ENCODE assay signal across 9 mouse cellular contexts in the genomic region with DNA sequence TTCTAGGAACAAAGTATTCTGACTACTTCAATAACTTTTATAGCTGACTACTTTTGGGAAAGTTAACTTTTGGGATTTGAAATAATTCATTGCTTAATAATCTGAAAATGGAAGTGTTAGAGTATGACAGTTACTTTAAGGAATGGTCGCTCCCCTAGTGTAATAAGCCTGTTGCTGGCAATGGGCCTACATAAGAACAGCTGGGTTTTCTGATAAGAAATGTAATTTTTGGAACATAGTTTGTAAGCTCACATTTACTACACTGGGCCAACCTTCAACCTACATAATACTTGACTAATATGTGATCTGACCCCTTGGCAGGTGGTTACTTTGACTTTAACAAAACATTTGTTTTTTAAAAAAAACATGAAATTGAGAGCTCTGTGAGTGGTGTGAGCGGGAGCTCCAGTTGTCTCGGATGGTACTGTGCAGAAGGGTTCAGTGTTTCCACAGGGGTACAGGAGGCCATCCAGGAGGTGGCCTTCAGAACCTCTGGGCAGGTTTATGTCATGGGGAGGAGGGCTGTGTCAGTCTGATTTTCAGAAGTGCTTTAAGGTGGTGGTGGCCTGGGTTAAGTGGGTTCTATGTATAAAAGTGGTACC. TPM values are rescaled to one million over a fixed set of nuclear protein-coding genes. Genes with fewer than 3 reads are reported as not detected.
DNase-seq lines count a peak whose midpoint lies in the region; ATAC-seq and TF ChIP-seq lines count a peak whose summit lies in the region.
"Had no signal": no experiment of that assay in that cellular context is flagged by ENCODE, and none has a peak within 500 bp of the region (broad histone marks: within the 10 kb centered on the region; RNA-seq: fewer than 3 reads in every experiment).

No protein-coding gene starts in this region.

- no peak overlapping the region for H3K9ac ChIP-seq in kidney, embryonic 15.5 days
- peak overlapping the region; percentile 51 for H3K9ac ChIP-seq in liver, postnatal 0 days (replicated peaks)

- TF ChIP-seq EP300 in liver, postnatal 0 days (IDR thresholded peaks at IDR 0.05; ENCODE audit: low read depth), result peak; percentile 89

- peaks cover 20% of the 10 kb centered on the region for H3K36me3 ChIP-seq in kidney, embryonic 15.5 days
- H3K36me3 ChIP-seq in G1E (replicated peaks), result peaks cover 65% of the 10 kb centered on the region
- peaks cover 13% of the 10 kb centered on the region for H3K36me3 ChIP-seq in liver, postnatal 0 days (replicated peaks; ENCODE audit: insufficient read depth, low read length)

- no peak for ATAC-seq in kidney, embryonic 15.5 days (replicated peaks; ENCODE audit: low FRiP score)
- peak; percentile 30; the same call in 1 of the 2 replicates for ATAC-seq in G1E (ENCODE audit: extremely low read depth, insufficient number of reproducible peaks, low FRiP score, poor library complexity, severe bottlenecking)
- ATAC-seq in liver, postnatal 0 days, result no peak

- no peaks in the 10 kb centered on the region for H3K9me3 ChIP-seq in kidney, embryonic 15.5 days (replicated peaks)
- H3K9me3 ChIP-seq in G1E (replicated peaks), result no peaks in the 10 kb centered on the region
- H3K9me3 ChIP-seq in liver, postnatal 0 days (ENCODE audit: low read length), result no peaks in the 10 kb centered on the region

- H3K4me2 ChIP-seq in kidney, embryonic 15.5 days, result no peak overlapping the region
- peak overlapping the region; percentile 81 for H3K4me2 ChIP-seq in liver, postnatal 0 days (ENCODE audit: low read depth, low read length)

- TF ChIP-seq POLR2A in bone marrow, adult 2 months (IDR thresholded peaks at IDR 0.05; ENCODE audit: borderline replicate concordance, control insufficient read depth, low read depth, low read length), result no peak

- H3K4me3 ChIP-seq in kidney, embryonic 15.5 days (replicated peaks), result 0 out of 2 replicates have a peak overlapping the region, but pooled peaks have one; percentile 1
- peak overlapping the region; percentile 56; the same call in 1 of the 2 replicates for H3K4me3 ChIP-seq in G1E (ENCODE audit: low read depth, low read length)
- H3K4me3 ChIP-seq in bone marrow, adult 2 months (replicated peaks; ENCODE audit: control insufficient read depth, low read depth, low read length), result peak overlapping the region; percentile 27
- H3K4me3 ChIP-seq in liver, postnatal 0 days (ENCODE audit: low read depth, low read length), result peak overlapping the region; percentile 23

- TF ChIP-seq CTCF in G1E (IDR thresholded peaks at IDR 0.05; ENCODE audit: low read depth, low read length), result no peak
- TF ChIP-seq CTCF in bone marrow, adult 2 months (IDR thresholded peaks at IDR 0.05; ENCODE audit: control insufficient read depth, insufficient read depth, low read length), result no peak
- no peak for TF ChIP-seq CTCF in liver, postnatal 0 days (IDR thresholded peaks at IDR 0.05; ENCODE audit: low read depth)

- 58% methylated on average over 3 of the region's 3 CpGs for WGBS in kidney, embryonic 15.5 days
- 60% methylated on average over 3 of the region's 3 CpGs for WGBS in bone marrow, adult 2 months
- 39% methylated on average over 3 of the region's 3 CpGs for WGBS in liver, postnatal 0 days (ENCODE audit: insufficient replicate concordance)

- H3K4me1 ChIP-seq in kidney, embryonic 15.5 days, result peaks cover 45% of the 10 kb centered on the region
- peaks cover 59% of the 10 kb centered on the region for H3K4me1 ChIP-seq in G1E (ENCODE audit: insufficient read depth, low read depth, low read length)
- H3K4me1 ChIP-seq in bone marrow, adult 2 months (ENCODE audit: control insufficient read depth, insufficient read depth, low read length), result peaks cover 2% of the 10 kb centered on the region
- peaks cover 25% of the 10 kb centered on the region for H3K4me1 ChIP-seq in liver, postnatal 0 days (ENCODE audit: insufficient read depth)

- H3K27ac ChIP-seq in kidney, embryonic 15.5 days, result no peak overlapping the region
- peak overlapping the region; percentile 43; the same call in 1 of the 2 replicates for H3K27ac ChIP-seq in bone marrow, adult 2 months (ENCODE audit: control insufficient read depth, insufficient read depth, low read depth, low read length, poor library complexity)
- H3K27ac ChIP-seq in liver, postnatal 0 days (ENCODE audit: low read depth), result peak overlapping the region; percentile 66

- DNase-seq in kidney, adult 18-20 months, result no peak
- DNase-seq in G1E (ENCODE audit: low spot score), result peak; percentile 31
- peak; percentile 35 for DNase-seq in liver, postnatal 0 days
- DNase-seq in urinary bladder, adult 2 months (ENCODE audit: low spot score), result no peak
- DNase-seq in retina, postnatal 1 day, result no peak
- DNase-seq: cerebellum, adult 2 months; left cerebral cortex, postnatal 4 days had no signal

- no peaks in the 10 kb centered on the region for H3K27me3 ChIP-seq in kidney, embryonic 15.5 days
- no peaks in the 10 kb centered on the region for H3K27me3 ChIP-seq in G1E (ENCODE audit: insufficient read depth, low read length)
- no peaks in the 10 kb centered on the region for H3K27me3 ChIP-seq in liver, postnatal 0 days (ENCODE audit: insufficient read depth, low read length)

RNA-seq across cellular contexts. Expression of a gene that starts 4.6 kb away (rescaled TPM):
- polyA plus RNA-seq in kidney, embryonic 15.5 days (2015; fragmentation: Nextera tagmentation; extraction: Ambion mirVana), result 2.6 and 3.5 TPM in 2 replicates
- total RNA-seq in G1E (2014; fragmentation: Nextera tagmentation) (12.0 and 14.4 TPM in 2 replicates), G1E (2017) (16.0 and 16.1 TPM in 2 replicates)
- 12.0 and 12.8 TPM in 2 replicates for polyA plus RNA-seq in G1E (2012)
- 5.0 and 7.9 TPM in 2 replicates for polyA plus RNA-seq in bone marrow, adult 2 months (2011; ENCODE audit: insufficient read depth, insufficient read length, low replicate concordance, missing spikeins)
- 4.3 and 7.0 TPM in 2 replicates for polyA plus RNA-seq in liver, postnatal 0 days (2015; fragmentation: Nextera tagmentation; extraction: Ambion mirVana)
- polyA plus RNA-seq in urinary bladder, adult 2 months (2012; rRNA removed), result 11.2 and 12.6 TPM in 2 replicates

Comparison
In these comparisons a context has a peak if more than half of its experiments do, and no peak if none do; other contexts are left out.
1. H3K4me3 ChIP-seq: peak in every context shown above with its lines; median percentile 56 in G1E; 27 in bone marrow, adult 2 months; 23 in liver, postnatal 0 days; 1 in kidney, embryonic 15.5 days.
2. DNase-seq: peak in G1E (single experiment) and liver, postnatal 0 days (single experiment); none in kidney, adult 18-20 months (single experiment), urinary bladder, adult 2 months (single experiment) and retina, postnatal 1 day (single experiment).